Mouse (Mus musculus) B cell, adult 2 months (primary cell): ENCODE results near the gene Lgals1.

Experiments used
- DNase-seq, 2 experiments: peaks; one replicate each; pipeline ENCODE4 v3.0.0; 2022

The Lgals1 gene

DNA sequence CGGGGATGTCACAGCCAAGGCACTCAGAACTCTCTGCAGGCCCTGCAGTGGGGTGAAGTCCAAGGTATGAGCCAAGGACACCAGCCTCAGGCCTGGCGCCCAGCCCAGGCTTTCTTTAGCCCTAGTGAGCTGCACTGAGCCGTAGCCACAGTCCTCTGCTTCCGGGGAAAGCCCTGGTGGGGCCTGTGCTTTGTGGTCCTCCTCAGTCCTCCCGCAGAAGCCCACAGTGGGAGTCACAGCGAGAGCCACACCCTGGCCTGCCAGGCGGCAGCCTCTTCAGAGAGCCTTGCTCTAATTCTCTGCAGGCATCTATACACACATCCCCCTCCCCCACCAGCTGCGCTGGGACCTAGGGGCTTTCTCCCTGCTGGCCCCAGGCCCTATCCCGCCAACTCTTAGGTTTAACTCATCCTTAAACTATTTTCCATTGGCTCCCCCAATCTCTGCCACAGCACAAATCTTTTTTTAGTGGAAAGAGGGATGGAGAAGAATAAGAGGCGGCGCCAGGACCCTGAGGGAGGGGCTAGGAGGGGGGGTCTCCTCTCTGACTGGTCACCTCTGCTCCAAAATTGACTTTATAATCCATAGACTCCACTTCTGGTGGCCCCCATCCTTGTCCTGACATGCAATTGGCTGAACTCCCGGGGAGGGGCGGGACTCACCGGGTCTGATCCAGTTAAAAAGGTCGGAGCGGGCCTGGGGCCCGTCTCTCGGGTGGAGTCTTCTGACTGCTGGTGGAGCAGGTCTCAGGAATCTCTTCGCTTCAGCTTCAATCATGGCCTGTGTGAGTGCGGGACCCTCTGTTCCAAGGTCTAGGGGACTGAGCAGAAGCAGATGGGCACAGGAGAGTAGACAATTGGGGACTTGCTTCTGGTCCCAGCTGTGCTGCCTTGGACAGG, at the start of gene Lgals1:
TSS of gene Lgals1 (plus strand) at position 705 of the 899 bp plus-strand sequence.
- DNase-seq, result peak; percentile 47 to 49

DNA sequence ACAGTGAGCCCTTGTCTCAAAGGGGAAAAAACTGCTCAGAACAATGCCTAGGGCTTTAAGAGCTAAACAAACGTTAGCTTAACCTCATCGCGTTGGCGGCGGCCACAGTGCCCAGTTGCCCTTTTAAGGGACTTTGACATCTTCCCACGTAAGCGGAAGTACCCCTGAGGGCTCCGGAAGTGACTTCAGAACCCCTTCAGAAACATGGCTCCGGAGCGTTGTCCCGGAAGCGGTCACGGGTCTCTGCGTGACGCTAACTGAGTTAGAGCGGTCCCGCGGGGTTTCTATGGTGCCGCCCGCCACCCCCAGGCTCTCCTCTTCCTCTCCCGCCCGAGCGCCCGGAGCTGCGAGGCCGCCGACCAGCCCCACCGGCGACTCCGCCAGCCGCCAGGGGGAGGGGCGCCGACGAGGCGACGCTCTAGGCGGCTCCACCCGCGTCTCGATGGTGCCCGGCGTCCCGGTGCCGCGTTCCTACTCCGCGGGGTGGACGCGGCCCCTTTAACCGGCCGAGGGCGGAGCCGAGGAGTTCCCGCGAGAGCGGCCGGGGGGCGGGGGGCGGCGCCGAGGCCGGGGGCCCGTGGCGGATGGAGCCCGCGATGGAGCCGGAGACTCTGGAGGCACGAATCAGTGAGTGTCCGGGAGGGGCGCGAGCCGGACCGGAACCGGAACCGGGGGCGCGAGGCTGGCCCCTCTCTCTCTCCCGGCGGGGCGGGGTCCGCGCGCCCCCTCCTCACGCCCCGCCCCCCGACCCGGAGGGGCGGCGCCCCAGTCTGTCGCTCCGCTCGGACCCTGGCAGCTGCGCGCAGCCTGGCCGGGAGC, 49.3 kb upstream of the Lgals1 start, which contains the start of gene Gga1:
TSS of gene Gga1 (plus strand) at position 200 of the 819 bp plus-strand sequence.
- peak; percentile 95 to 96 for DNase-seq

DNA sequence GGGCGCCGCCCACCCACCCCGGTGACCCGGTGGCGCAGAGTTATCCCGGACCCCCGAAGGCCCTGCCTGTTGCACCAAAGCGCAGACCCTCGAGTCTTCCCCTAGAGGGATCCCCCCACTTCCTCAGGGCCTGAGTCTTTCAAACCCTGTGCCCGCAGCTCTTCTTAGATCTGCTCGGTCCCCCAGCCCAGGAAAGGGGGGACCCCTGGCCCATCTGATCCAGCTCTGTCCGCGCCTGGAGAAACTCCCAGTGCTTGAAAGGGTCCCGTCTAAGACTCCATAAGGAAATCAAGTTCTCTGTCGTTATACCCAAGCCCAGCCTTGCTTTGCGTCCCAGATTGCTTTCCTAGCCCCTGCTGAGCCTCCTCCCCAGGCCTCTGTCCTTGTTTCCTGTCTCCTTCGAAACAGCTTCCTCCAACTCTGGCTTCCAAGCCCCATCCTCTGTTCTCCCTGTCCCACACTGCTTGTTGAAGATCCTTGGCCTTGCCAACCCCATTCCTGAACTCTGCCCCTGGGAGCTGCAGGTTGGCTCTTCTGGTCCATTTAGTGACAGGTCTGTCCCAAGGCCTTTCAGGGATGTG, 48.6 kb upstream of the Lgals1 start:
- DNase-seq, result no peak

DNA sequence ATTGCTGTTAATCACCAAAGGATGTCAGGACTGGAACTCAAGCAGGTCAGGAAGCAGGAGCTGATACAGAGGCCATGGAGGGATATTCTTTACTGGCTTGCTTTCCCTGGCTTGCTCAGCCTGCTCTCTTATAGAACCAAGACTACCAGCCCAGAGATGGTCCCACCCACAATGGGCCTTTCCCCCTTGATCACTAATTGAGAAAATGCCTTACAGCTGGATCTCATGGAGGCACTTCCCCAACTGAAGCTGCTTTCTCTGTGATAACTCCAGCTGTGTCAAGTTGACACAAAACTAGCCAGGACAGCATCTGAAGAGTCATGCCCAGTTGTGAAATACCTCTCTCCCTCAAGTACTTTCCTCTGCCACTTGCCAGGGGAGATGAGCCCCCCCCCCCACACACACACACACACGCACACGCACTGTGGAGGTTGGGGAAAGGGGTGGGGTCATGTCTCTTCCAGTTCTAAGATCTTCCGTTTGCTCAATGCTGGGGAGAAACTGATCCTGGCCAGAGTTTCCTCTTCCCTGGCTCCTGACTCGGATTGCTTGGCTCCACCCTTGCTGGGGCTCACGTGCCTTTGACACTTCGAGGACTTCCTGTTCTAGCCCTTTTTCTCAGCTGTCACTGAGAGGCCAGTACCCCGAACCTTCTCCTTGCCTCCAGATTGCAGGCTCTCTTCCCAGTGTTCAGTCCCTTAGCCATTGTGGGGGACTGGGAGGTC, 47.6 kb upstream of the Lgals1 start:
- peak in 1 of 2 experiments; percentile 23 for DNase-seq

DNA sequence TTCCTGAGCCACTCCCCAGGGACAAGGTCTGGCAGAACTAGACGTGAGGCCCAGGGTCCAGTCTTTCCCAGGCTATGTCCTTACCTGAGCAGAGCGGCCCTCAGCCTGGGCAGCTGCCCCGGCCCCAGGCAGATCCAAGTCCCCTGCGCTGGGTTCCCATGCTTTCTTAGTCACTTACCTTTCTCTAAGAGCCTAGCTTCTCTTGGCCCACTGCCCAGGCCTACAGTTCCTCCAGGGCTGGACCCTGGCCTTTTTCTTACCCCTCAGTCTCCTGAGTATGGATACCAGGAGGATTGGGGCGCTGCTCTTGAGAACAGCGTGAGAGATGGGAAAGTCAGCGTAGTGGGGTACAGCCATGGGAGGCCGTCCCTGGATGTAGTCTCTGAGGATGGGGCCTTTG, 46.1 kb upstream of the Lgals1 start:
- no peak for DNase-seq

DNA sequence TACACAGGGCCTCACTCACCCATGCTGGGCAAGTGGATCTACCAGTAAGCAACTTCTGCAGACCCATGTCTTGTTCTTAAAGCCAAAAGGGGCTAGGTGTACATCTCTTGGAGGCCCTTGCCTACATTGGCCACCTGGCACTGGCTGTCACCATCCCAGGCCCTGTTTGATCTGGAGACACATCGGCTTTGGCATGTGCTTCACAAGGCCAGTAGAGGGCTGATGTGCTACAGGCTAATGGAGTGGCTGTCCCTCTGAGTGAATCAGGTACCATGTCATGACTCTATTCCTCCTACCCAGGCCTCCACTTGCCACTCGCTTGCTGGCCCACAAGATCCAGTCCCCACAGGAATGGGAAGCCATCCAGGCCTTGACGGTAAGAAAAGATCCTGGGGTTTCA, 44.7 kb upstream of the Lgals1 start:
- no peak for DNase-seq

DNA sequence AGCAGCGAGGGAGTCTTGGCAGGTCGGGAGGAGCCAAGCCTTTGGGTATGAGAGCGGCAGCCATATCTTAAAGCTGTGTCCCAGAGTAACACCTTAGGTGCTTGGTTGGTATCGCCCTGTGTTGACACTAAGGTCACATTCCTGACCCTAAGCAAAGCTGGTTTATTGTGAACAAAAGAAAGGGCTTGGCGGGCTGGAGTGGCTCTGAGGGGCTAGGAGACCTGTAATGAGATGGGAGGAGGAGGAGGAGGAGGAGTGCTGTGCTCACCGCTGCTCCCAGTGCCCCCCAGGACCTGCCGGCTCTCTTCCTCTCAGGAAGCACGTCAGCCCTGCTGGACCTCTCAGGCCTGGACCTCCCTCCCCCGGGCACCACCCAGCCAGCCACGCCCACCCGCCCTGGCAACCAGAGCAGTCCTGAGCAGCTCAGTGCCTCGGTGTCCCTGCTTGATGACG, 37.1 kb upstream of the Lgals1 start:
- no peak for DNase-seq

DNA sequence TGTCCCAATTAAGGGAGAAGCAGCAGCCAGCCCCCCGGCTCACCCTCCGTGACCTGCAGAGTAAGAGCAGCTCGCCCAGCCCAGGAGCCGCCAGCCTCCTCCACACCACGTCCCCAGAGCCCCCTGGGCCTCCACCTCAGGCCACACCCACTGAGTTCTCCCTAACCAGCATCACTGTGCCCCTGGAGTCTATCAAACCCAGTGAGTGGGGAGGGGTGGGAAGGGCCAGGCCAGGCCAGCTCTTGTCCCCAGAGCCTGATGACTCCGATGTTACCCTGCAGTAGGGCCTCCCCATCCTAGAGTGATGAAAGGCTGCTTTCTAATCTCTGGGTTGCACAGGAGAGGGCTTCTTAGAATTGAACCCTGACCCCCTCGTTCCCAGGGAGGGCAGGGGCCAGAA, 34.1 kb upstream of the Lgals1 start:
- no peak for DNase-seq

DNA sequence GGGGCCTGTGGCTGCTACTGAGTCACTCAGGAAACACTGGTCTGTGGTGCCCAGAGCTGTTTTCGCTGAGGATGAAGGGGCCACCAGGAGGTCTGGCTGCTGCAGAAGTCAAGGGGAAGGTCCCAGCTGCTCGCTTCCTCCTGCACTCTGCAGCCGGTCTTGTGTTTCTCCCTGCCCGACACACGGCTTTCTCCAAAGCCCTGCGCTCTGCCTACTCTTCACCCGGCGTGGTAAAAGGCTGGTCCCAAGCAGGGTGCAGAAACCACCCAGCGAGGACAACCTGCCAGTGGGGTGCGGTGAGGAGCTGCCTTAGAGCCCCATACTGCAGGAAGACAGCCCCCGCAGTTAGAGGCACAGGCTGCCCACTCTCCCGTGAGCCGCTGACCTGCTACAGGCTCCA, 31.8 kb upstream of the Lgals1 start:
- peak; percentile 30 to 36 for DNase-seq

DNA sequence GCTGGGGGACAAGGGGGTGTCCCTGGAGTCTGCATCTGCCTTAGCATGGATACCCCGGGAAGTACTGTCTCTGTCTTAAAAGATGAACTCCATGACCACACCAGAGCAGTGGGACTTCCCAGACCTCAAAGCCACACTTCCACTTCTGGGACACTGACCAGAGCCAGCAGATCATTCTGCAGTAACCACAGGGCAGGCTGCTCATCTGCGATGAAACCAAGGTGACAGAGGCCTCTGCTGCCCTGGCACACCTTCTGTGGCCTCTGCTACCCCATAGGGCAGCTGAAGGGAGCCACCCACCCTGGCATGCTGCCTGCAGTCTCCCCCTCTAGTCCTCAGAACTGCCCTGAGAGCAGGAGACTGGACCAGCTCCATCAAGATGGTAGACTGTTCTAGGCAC, 30.8 kb upstream of the Lgals1 start:
- DNase-seq, result no peak

DNA sequence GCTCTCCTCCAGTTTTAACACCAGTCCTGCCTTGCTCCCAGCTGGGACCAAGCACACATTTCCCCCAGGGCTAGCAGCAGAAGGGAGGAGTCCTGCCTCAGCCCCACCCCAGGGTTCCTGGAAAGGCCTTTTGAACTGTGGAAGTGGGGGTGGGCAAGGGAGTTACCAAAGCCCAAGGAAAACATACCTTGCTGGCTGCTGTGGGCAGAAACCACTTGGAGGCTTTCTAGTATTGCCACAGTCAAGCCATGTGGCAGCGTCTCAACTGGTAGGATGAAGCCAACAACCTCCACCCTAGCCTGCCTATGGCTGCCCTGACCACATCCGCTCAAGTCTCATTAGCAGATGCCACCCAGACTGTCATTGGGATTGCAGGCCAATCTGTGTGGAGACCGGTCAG, 30.4 kb upstream of the Lgals1 start:
- no peak for DNase-seq

DNA sequence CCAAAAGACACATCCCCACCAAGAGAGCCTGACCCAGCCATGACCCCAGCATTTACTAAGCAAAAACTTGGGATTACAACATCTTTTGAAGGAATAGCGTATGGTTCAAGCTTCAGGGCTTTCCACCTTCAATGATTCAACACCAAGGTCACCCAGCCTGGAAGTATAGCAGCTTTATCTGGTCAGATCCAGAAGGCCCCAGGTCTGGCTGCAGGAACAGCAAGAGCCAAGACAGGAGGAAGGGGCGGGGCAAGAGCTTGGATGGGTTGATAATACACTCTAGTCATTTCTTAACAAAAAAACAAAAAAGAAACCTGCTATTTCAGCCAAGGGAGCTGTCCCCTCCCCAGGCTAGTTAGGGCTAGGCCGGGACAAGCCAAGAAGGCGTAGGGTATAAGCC, 29.0 kb upstream of the Lgals1 start:
- no peak for DNase-seq

DNA sequence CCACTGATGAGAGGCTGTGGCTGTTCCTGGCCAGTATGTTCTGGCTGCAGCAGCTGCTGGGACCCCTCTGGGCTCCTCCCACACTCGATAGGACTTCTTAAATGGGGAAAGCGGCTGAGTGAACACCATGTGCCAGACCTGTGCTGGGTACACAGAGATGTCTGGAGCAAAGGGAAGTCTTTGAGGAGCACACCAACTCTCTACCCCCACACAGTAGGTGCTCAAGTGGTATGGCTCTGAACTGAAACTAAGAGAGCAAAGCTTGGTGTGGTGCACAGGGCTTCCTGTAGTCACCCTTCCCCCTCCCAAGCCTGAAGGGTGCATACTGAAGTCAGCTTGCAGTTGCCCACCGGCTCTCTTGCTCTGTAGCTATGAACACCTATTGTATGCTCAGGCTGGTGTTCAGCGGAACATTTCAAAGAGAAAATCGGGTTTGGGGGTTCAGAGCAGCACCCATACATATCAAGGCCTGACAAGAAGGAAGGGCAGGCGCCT, 28.0 kb upstream of the Lgals1 start:
- peak in 1 of 2 experiments; percentile 48 for DNase-seq

DNA sequence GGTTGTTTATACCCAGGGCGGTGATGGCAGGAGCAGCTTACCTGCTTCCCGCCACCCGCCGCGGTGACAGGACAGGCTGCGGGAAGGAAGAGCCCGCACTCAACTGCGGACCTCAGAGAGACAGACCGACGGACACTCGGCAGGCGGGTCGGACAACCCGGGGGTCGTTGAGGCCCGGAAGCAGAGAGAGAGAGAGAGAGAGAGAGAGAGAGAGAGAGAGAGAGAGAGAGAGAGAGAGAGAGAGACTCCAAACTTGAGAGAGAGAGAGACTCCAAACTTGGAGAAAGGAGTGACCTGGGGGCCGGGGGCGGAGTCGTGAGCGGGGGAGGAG, 27.2 kb upstream of the Lgals1 start, which contains the start of gene Gm49510:
TSS of gene Gm49510 (plus strand) at position 259 of the 331 bp plus-strand sequence.
- DNase-seq, result no peak

DNA sequence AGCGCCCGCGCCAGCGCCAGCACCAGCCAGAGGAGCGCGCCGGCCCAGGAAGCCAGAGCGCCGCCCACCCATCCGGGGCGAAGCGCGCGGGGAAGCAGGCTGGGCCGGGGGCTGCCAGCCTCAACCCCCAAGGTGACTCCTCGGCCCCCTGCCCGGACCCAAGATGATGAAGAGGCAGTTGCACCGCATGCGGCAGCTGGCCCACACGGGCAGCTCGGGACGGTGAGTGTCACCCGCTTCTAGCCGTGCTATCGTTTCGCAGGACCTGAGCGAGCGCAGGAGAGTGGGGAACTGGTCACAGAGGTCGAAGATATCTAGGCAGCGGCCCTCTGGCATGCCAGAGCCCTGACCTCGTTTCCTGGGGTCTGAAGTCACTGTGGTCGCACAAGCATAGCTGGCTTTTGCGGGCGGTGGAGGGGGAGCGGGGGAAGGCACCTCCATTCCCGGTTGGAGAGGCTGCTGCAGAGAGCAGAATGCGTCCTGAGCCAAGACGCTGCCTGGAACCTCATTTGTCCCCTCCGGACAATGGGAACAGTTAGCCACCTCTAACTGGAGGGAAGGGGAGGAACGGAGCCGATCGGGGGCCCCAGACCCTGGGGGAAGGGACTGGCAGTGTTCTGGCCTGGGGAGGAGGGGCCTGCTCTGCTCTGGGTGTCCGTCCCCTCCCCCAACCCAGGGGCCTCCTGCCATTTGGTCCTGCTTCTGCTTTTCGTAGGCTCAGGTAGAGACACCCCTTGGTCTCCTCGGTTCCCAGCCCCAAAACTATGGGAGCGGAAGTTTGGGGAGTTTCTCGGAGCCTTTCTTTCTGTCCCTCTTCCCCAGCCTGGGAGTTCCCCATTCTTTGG, 26.6 kb upstream of the Lgals1 start, which contains the start of gene Sh3bp1:
TSS of gene Sh3bp1 (plus strand) at position 29 of the 845 bp plus-strand sequence.
- peak; percentile 70 for DNase-seq

DNA sequence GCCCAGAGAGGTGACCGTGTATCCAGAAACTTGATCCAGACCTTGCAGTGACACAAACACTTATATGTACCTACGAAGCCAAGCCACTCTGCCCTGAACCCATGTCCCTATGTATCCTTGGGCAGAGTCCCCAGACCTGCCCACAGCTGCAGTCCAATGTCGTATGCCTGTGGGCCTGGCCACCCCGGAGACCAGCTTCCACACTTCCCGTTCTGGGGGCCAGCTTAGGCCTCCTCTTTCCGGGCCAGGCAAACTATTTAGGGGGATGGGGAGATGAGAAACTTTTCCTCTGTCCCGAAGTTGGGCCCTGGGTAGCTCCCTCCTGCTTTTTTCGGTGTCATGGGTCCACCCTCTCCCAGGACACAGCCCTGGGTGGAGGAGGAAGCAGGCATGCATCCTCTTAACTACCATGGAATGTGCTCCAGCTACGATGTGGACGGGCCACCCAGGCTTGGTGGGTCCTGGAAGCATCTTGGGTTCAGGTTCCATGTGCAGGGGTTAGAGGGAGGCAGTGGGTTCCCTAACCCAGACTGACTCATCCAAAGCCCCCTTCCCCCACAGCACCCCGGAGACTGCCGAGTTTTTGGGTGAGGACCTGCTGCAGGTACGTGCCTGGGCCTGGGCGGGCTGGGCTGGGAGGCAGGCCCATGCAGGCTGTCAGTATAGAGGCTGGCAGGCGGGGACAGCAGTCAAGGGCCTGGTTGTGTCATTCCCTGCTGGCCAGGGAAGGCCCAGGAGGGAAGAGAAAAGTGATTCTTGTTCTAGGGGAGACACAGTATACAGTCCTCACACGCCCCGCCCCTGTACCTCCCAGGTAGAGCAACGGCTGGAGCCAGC, 25.7 kb upstream of the Lgals1 start:
- DNase-seq, result no peak

DNA sequence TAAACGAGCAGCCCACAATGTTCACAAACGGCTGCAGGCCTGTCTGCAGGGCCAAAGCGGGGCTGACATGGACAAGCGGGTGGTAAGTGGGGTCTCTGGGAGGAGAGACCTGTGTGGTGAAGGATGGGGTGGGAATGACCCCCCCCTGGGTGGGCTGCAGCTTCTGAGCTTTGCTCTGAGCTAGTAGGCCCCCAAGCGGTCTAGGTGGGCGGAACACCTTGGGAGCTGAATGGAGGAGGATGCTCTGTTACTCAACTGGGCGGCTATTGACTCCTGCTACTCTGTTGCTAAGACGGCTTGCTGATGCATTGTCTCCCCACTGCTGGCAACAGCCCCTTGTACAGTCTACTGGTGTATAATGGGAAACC, 25.1 kb upstream of the Lgals1 start:
- DNase-seq, result no peak

DNA sequence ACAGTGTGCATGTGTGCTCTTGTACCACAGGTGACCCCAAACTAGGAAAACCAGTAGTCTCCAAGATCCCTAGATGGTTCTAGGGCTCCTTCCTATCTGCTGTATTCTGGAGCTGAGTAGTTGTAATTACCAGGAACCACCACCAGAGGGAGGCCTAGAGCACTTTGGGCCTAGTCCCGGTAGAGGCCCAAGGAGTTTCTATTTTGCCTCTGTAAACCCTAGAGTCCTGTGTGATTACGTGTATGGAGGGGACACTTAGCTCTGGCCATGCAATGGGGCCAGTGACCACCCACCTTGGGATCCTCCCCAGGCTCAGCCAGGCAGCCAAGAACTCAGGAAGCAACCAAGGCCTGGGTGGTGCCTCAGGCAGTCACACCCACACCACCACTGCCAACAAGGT, 23.3 kb upstream of the Lgals1 start:
- DNase-seq, result peak; percentile 91 to 92

DNA sequence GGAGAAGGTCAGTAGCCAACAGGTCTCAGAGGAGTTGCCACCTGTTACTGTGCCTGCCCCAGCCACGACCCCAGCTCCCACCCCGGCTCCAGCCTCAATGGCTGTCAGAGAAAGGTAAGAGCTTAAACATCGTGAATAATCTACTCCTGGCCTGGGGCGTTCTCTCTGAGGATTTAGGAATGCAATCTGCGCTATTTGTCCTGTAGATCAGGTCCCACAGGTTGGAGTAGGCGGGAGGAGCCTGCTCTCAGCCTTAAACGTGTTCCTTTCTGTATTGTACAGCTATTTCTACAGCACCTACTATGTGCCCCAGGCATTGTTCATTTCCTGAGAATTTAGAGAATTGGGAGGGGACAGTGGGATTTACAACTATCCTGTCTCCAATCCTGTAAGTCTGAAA, 18.1 kb upstream of the Lgals1 start:
- no peak for DNase-seq

DNA sequence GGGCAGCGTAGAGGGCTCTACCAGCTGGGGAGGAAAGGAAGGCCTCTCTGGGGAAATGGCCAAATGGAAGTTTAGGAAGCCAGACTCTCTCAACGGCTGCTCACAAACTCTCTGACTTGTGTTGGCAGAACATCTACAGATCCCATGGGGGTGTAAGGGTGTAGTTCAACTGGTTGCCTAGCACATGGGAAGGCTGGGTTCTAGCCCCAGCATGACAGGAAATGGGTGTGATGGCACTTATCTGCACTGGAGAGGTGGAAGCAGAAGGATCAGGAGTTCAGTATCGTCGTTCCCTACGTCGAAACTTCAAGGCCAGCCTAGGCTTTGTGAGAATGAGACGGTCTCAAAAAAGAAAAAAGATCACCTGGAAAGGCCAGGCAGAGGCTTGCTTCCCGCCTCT, 17.5 kb upstream of the Lgals1 start:
- no peak for DNase-seq

DNA sequence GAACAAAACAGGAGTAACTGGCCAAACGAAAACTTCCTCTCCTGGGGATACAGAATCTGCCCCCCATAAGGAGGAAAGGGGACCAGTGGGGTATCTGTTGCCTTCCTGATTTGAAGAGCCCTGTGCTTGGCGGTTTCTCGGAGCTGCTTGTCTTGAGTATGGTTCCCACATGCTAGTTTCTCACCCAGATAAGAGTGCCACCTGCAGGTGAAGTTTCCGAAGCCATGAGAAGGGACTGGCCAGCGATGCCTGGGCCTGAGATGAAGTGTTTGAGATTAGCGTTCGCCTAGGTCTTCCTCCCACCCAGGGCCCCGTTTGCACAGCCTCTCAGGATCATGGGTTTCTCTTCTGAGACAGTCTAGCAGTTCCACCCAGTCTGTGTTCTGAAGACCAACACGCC, 14.5 kb upstream of the Lgals1 start:
- peak; percentile 38 to 41 for DNase-seq
